Mouse (Mus musculus) heart, adult 2 months (tissue): ENCODE data around the gene Peli1. TPM values are rescaled to one million over a fixed set of nuclear protein-coding genes. Genes with fewer than 3 reads are reported as not detected.

Experiments used
- DNase-seq, 2 experiments: peaks; one replicate each; pipeline ENCODE4 v3.0.0; 2021
- H3K27ac ChIP-seq: fragments of 200-600 bp; 2 replicates; pipeline ENCODE4 v1.8.1; 2022
- H3K27me3 ChIP-seq: fragments of 200-500 bp; 2 replicates; pipeline ENCODE4 v1.6.1; 2012; ENCODE audit warnings: mild to moderate bottlenecking, low read length, inconsistent platforms, mixed read lengths; ENCODE audit not compliant: control insufficient read depth, insufficient read depth
- H3K36me3 ChIP-seq: fragments of 200-500 bp; 2 replicates; pipeline ENCODE4 v1.6.1; 2012; ENCODE audit warnings: low read length, inconsistent platforms; ENCODE audit not compliant: control insufficient read depth, insufficient read depth
- H3K4me1 ChIP-seq: fragments of 200-500 bp; 2 replicates; pipeline ENCODE4 v1.6.1; 2011; ENCODE audit warnings: low read length; ENCODE audit not compliant: control insufficient read depth, insufficient read depth
- H3K4me3 ChIP-seq: fragments of 200-600 bp; 2 replicates; pipeline ENCODE4 v1.8.1; 2022
- H3K79me2 ChIP-seq: fragments of 200-500 bp; replicated peaks from 2 replicates; pipeline ENCODE4 v1.6.1; 2012; ENCODE audit warnings: mild to moderate bottlenecking, inconsistent platforms, low read length, moderate library complexity, mixed read lengths; ENCODE audit not compliant: control insufficient read depth, insufficient read depth
- H3K9ac ChIP-seq: fragments of 200-500 bp; 2 replicates; pipeline ENCODE4 v1.6.1; 2012; ENCODE audit warnings: low read depth, mild to moderate bottlenecking, control low read depth, inconsistent platforms, low read length, mixed read lengths
- CTCF ChIP-seq: fragments of 200-600 bp; IDR thresholded peaks from 2 replicates; pipeline ENCODE4 v1.8.1; 2022; ENCODE audit warnings: antibody characterized with exemption, mild to moderate bottlenecking, moderate library complexity
- EP300 ChIP-seq: fragments of 200-500 bp; IDR thresholded peaks from 2 replicates; pipeline ENCODE4 v1.6.1; 2011; ENCODE audit warnings: low read depth, low read length, control low read depth; ENCODE audit not compliant: insufficient read depth
- POLR2A ChIP-seq: fragments of 200-500 bp; IDR thresholded peaks from 2 replicates; pipeline ENCODE4 v1.6.1; 2011; ENCODE audit warnings: mild to moderate bottlenecking, low read depth, low read length, control low read depth; ENCODE audit not compliant: insufficient read depth
- WGBS: fragments of 180-500 bp; shearing (Covaris S2); methylation state at CpG from one replicate; pipeline ENCODE4 v1.1.7; 2018; 5-methylcytosine and 5-hydroxymethylcytosine counted together
- intact Hi-C: fragments of 180-260 bp; cut with DNase I; formaldehyde crosslinking; loops from one replicate; pipeline ENCODE4 v1.15.1; 2025
- polyA plus RNA-seq: library from polyadenylated mRNA; depleted of rRNA; stranded (reverse); fragments of >200 nt; gene quantifications from 2 replicates; pipeline ENCODE4 v1.2.3, GENCODE M21; 2012
- total RNA-seq, 2 experiments: library from RNA; stranded (reverse); gene quantifications; 2 replicates each; pipeline ENCODE4 v1.2.3; 2021

Peli1 gene
- total and polyA plus RNA-seq, 3 experiments: 6.2 to 13.7 (median 13.6) TPM

- intact Hi-C loops: no loop called here
- no peaks in the 10 kb centered on the region for H3K27me3 ChIP-seq
- H3K36me3 ChIP-seq: no peaks in the 10 kb centered on the region
- no peaks in the 10 kb centered on the region for H3K79me2 ChIP-seq
- H3K4me1 ChIP-seq: no peaks in the 10 kb centered on the region
- TF ChIP-seq EP300 (no peak), POLR2A (no peak), CTCF (no peak)
- no peak overlapping the region for H3K4me3 ChIP-seq
- 93% methylated on average over 13 of the region's 13 CpGs for WGBS
- DNase-seq: no peak
- no peak overlapping the region for H3K9ac ChIP-seq
- H3K27ac ChIP-seq: no peak overlapping the region
Measured at GRCm38 (mm10) chr11:21056109-21056850, 34.8 kb upstream of the Peli1 start.

GRCm38 (mm10) chr11:21057511-21058414 lies 33.3 kb upstream of the Peli1 start:
- WGBS: 76% methylated on average over 17 of the region's 17 CpGs
- no peaks in the 10 kb centered on the region for H3K36me3 ChIP-seq
- H3K27me3 ChIP-seq: no peaks in the 10 kb centered on the region
- H3K4me1 ChIP-seq: peaks cover 2% of the 10 kb centered on the region; the same call in 1 of the 2 replicates
- no peak overlapping the region for H3K4me3 ChIP-seq
- DNase-seq: no peak
- no peak overlapping the region for H3K27ac ChIP-seq
- H3K9ac ChIP-seq: no peak overlapping the region
- H3K79me2 ChIP-seq: no peaks in the 10 kb centered on the region
- intact Hi-C loops: no loop called here
- TF ChIP-seq POLR2A (no peak), CTCF (no peak), EP300 (no peak)

- 75% methylated on average over 5 of the region's 5 CpGs for WGBS
- Histone ChIP-seq H3K79me2 (no peaks in the 10 kb centered on the region), H3K4me3 (no peak overlapping the region), H3K27me3 (no peaks in the 10 kb centered on the region), H3K27ac (no peak overlapping the region), H3K4me1 (peaks cover 2% of the 10 kb centered on the region; the same call in 1 of the 2 replicates), H3K36me3 (no peaks in the 10 kb centered on the region), H3K9ac (no peak overlapping the region)
- DNase-seq: no peak
- TF ChIP-seq POLR2A: no peak
- TF ChIP-seq EP300: no peak
- TF ChIP-seq CTCF: no peak
- intact Hi-C loops: no loop called here
Measured at GRCm38 (mm10) chr11:21058415-21058781, 32.7 kb upstream of the Peli1 start.

GRCm38 (mm10) chr11:21060386-21061074 lies 30.6 kb upstream of the Peli1 start:
- intact Hi-C loops: no loop called here
- no peak for DNase-seq
- Histone ChIP-seq H3K4me1 (peaks cover 2% of the 10 kb centered on the region; the same call in 1 of the 2 replicates), H3K27ac (peak overlapping the region; percentile 44), H3K27me3 (no peaks in the 10 kb centered on the region), H3K4me3 (no peak overlapping the region), H3K79me2 (no peaks in the 10 kb centered on the region), H3K9ac (no peak overlapping the region), H3K36me3 (no peaks in the 10 kb centered on the region)
- WGBS: 79% methylated on average over 7 of the region's 7 CpGs
- TF ChIP-seq CTCF (no peak), POLR2A (no peak), EP300 (no peak)

GRCm38 (mm10) chr11:21061075-21061403 lies 30.1 kb upstream of the Peli1 start:
- no peak for DNase-seq
- Histone ChIP-seq H3K27ac (peak overlapping the region; percentile 44), H3K79me2 (no peaks in the 10 kb centered on the region), H3K4me3 (no peak overlapping the region), H3K36me3 (no peaks in the 10 kb centered on the region), H3K27me3 (no peaks in the 10 kb centered on the region), H3K4me1 (peaks cover 2% of the 10 kb centered on the region; the same call in 1 of the 2 replicates), H3K9ac (no peak overlapping the region)
- WGBS: 58% methylated on average over 8 of the region's 8 CpGs
- intact Hi-C loops: no loop called here
- TF ChIP-seq POLR2A: no peak
- no peak for TF ChIP-seq CTCF
- TF ChIP-seq EP300: no peak
